Mouse (Mus musculus): ENCODE data around the gene Ddx6.
A peak's percentile ranks its signal among the peaks of the same experiment; 100 is the strongest.

Ddx6 gene

DNA sequence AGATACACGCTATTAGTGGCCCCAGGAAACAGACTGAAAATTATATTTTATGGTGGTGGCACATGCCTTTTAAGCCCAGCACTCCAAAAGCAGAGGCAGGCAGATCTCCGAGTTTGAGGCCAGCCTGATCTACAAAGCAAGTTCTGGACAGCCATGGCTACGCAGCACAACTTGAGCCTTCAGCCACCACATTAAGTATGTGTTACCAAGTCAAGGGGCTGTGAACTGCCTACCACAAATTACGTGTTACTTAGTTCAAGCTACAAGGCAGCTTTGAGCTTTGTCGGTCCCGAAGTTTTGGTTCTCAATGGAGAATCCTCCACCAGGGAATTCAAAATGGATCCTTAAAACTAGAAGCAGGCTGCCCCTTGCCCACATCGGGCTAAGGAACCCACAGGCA, 38.4 kb downstream of the Ddx6 start:
- DNase-seq = no peak

DNA sequence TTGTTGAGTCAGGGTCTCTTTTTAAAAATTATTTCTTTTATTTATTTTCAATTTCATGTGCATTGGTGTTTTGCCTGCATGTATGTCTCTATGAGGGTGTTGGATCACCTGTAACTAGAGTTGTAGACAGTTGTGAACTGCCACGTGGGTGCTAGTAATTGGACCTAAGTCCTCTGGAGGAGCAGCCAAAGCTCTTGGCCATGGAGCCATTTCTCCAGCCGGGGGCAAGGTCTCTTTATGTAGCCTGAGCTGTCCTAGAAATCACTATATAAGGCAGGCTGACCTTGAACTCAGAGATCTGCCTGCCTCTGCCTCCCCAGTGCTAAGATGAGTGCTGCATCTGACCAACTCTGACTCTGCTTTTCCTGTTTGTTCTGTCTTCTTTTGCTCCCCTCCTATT, 39.5 kb downstream of the Ddx6 start:
- no peak for DNase-seq

DNA sequence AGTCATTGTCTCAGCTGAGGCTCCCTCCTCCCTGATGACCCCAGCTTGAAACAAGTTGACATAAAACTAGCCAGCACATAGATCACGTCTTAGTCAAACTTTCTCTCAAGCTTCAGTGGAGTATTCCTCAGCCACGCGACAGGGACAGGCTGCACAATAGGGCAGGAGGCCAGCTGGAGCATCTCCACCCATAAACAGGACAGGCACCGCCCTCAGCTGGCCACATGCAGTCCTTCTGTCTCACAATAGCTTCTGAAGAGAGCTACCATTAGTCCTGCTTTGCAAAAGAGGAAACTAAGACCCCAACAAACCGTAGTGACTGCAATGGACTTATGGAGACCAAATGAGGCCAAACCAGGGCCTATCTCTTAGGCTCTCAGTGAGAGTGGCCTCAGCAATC, 40.8 kb downstream of the Ddx6 start:
- DNase-seq = no peak

DNA sequence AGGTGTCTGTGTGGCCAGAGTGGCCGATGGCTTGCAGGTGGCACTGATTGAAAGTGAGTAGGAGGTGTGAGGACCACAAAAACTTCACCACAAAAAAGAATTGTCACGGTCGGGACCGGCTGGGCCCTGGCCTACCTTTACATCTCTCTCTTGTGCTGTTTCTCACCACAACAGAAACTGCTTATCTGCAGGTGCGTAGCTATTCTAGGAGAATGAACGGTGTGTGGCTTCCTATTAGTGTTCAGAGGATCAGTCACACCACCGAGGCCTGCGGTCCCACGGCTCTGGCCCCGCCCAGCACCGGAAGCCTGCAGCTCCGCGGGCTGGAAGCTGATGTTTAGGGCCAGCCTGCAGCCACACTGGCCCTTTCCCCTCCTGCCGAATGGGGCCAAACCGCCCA, 41.2 kb downstream of the Ddx6 start:
- peak; percentile 77 for DNase-seq

DNA sequence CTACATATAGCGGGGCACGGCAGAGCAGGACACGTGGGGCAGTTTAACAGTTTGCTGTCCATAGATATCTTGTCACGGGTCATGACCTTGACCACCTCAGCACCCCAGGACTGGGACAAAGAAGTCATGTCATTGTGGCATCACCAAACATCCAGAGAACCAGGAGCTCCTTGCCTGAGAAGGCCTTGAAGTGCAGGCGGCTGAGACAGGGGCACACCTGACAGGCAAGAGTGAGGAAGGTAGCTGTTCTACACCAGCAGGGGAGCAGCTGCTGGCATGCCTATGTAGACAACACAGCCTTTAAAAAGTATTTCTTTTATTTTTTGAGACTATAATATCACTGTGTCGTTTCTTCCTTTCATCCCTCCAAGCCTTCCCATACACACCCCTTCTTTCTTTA, 41.7 kb downstream of the Ddx6 start:
- peak; percentile 56 for DNase-seq

DNA sequence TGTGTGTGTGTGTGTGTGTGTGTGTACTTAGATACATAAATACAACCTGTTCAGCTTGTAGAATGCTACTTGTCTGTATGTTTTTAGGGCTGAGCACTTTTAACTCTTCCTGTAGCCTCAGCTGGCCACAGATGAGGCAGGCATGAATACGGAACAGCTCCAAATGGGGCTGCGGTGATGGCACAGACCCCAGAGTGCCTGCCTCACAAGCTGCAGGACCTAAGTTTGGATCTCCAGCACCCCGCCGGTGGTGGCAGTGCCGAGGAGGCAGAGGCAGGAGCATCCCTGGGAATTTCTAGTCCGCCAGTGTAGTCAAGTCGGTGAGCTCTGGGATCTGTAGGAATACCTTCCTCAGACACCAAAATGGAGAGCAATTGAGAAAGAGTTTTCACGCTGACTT, 42.3 kb downstream of the Ddx6 start:
- DNase-seq = peak; percentile 33

DNA sequence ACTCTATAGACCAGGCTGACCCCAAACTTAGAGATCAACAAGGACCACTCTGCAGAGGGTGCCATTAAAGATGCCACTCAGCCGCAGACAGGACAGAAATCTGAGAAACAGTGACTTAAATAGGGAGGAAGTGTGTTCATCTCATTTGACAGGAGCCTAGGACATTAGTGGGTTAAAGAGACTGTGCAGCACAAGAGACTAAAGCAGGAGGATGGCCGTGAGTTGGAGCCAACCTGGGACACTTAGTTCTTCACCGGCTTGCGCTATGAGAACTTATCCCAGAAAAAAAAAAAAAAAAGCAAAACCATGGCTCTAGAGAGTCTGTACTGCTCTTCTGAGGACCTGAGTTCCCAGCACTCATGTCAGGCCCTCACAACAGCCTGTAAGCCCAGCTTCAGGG, 43.0 kb downstream of the Ddx6 start:
- DNase-seq = no peak

DNA sequence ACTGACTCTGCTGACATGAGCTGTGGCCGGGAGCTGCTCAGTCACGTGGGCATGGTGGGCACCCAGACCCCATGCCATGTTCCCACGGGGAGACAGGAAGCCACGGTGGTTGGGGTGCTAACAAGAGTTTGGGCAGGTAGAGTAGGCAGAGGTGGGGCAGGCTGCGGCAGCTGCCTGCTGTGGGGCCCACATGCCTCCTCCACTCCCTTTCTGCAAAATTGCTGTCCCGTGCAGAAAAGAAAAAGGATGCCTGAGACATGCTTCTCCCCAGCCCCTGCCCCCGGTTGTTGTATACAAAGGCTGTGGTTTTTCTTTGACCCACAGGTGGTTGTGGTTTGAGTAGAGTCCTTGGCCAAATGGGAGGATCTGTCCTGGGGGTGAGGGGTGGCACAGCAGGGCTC, 44.2 kb downstream of the Ddx6 start:
- DNase-seq = peak; percentile 64

DNA sequence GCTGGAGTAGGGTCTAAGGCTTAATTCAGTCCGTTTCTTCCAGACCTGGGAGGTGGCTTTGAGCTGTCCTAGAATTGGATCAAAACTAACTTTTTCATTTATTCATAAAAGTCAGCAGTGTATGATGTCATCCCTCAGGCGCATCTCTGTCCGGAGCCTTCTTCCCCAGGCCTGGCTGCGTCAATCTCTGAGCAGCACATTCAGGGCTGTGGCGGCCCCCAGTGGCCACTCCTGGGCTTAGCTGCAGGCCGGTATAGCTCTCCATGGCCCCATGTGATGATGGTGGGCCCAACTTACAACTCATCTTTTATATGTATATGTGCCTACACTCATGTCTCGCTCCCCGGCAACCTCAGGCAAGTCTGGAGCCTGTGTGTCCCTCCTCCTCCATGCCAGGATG, 47.3 kb downstream of the Ddx6 start:
- DNase-seq = peak; percentile 88

DNA sequence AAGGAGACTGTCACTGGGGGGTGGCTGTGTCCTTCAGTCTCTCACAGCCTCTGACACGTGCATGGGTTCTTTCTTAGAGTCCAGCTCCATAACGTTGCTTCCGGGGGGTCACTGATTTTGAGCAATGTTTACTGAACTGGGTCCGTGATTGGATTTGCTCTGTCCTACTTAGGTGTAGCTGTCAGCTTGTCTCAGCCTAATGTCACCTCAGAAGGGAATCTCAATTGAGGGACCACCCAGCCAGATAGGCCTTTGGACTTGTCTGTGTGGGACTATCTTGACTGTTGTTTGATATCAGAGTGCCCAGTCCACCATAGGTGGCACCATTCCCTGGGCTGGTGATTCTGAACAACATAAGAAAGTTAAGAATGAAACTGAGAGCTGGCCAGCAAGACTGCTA, 49.2 kb downstream of the Ddx6 start:
- no peak for DNase-seq

DNA sequence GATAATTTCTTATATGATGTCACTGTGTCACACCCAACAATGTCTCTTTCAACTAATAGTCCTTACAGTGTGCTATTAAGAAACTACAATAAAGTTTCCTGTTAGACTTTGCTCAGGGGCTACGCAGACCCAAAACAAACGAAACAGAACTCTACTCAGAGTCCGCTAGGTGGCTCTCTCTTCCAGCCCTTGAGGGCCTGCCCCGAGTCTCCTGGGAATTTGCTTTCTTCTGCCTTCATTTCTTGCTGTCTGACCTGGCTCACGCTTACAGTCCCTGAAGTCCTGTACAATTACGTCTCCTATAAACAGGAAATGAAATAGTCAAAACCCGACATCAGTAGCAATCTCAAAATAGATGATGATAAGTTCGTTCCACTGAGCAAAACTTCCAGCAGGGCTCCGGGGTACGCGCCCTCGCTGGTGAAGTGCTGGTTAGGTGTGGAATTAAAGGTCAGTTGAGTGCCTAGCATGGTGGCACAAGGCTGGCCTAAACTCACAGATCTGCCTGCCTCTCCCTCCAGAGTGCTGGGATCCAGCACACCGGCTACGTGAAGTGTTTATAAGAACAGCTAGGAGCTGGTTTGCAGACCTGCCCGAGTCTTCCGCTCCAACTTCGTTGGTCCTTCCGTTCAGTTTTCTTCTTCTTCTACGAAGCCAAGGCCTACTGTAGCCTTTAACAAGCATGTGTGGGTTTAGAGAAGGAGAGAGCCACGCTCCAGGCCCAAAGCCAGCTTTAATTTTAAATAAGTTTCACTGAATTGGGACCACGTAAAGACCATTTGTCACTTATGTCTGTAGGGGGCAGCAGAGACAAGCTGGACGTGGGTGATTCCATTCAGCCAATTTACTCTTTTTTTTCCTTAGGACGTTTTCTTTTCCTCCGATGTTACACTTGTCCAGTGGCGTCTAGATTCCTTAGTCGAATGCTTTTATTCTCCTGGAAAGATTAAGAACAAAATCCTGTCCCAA, 50.7 kb downstream of the Ddx6 start:
- DNase-seq = peak; percentile 66

DNA sequence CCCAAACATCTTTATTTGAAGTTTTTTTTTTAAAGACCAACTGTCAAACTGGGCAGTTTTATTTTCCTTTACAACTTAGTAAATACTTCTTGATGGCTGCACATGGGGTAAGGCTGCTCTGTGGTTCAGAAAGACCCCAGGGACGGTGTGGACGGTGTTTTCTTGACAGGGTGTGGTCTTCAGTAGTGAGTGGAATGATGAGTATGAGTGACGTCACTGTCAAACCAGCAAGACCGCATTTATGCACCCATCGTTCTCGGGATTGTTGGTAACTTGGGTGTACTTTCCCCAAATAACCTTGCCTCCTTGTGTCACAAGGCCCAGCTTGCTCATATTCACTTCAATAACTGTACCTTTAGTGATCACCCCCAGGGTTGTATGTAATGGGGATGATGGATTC, 59.0 kb downstream of the Ddx6 start:
- no peak for DNase-seq

DNA sequence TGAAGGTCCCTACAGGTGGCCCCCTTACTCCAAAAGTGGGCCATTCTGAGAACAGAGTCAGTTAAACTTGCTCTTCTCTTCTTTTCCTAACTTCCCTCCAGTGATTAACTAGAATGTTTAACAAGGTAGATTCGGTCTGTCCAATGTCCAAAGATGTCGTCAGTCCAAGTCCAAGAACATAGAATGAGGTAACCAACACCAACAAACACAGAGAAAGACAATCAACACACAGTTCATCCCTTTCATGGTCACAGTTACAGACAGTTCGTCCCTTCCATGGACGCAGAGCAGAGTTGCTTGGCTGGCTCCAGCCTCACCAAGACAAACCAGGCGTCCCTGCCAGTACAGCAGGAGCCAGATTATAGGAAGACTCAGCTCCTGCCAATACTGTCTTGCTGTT, 66.7 kb downstream of the Ddx6 start:
- no peak for DNase-seq

DNA sequence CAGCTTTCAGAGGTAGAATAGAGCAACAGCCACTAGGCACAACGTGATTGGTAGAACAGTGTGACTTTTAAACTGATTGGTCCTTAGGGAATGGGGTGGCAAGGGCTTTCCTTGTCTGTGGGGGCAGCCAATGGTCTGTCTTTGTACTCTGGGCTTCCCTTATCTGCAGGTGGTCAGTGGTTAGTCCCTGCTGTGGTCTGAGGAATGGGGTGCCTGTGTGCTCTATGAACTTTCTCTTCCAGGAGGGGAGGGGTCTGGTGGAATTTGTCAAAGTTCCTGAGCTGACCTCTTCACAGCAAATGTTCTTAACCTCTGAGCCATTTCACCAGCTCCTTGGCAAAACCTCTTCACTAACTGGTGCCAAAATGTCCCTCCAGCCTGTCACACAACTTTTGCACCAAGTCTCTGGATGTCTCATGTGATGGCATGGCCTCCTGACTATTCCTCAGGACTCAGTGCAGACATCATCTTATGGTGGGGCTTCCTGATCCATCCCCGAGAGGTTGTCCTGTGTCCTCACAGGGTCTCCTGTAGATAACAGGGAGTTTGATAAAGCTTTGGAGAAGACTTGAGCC, 67.7 kb downstream of the Ddx6 start:
- DNase-seq = no peak

DNA sequence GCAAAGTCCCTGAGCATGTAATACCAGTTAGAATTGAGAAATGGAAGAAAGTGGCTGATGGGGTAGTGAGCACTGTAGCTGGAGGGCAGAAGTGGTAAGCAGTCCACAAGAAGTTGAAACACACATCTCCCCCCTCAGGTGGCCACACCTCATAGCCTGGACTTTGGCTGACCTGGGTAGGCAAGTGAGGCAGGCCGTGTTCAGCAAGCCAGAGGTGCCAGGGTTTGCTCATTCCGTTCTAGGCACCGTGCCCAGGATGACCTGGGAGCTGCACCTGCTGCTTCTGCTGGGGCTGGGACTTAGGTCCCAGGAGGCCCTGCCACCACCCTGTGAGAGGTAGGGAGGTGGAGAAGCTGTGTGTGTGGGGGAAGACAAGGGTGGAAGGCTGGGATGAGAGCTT, 68.3 kb downstream of the Ddx6 start, which contains the start of gene Treh:
Gene Treh, plus strand, starts transcription at position 229 of the 400 bp plus-strand sequence.
- DNase-seq = no peak

DNA sequence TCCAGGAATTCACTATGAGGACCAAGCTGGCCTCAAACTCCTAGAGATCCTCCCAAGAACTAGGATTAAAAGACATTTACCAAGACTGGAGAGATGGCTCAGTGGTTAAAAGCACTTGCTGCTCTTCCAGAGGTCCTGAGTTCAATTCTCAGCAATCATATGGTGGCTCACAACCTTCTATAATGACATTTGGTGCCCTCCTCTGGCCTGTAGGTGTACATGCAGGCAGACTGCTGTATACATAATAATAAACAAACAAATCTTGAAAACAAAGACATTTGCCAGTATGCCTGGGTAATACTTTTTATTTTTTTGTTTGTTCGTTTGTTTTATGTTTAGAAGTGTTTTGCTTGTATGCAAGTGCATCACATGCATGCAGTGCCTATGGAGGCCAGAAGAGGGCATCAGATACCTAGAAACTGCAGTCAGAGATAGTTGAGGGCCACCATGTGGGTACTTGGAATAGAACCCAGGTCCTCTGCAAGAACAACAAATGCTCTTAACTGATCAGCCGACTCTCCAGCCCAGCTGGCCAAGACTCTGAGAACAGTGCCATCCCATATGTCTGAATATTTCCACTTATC, 73.7 kb downstream of the Ddx6 start:
- no peak for DNase-seq

DNA sequence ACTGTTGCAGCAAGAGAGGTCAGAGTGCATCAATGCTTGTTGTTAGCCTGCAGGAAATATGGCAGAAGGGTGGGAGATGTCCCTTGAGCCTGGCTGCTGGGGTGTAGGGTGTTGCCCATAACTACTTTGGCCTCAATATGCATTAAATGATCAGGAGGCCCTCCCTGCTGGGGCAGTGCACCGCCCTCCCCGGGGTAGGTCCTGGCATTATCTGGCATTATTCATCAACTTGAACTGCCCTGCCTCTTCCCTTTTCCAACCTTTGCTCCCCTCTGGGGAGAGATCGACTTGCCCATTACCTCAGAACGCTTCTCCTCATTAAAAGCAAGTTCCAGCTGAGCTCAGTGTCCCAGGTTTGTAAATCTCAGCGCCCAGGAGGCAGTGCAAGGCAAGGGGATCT, 74.9 kb downstream of the Ddx6 start:
- no peak for DNase-seq

DNA sequence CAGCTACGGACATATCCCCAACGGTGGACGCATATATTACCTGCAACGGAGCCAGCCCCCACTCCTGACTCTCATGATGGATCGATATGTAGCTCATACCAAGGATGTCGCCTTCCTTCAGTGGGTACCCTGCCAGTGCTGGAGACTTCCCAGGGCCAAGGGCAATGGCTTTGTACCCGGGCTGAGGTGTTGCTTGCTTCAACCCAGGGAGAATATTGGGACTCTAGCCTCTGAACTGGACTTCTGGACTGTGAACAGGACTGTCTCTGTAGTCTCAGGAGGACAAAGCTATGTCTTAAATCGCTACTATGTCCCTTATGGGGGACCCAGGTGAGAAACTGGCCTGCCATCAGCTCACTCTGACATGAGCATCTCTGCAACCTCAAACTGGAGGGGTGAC, 78.4 kb downstream of the Ddx6 start:
- no peak for DNase-seq

DNA sequence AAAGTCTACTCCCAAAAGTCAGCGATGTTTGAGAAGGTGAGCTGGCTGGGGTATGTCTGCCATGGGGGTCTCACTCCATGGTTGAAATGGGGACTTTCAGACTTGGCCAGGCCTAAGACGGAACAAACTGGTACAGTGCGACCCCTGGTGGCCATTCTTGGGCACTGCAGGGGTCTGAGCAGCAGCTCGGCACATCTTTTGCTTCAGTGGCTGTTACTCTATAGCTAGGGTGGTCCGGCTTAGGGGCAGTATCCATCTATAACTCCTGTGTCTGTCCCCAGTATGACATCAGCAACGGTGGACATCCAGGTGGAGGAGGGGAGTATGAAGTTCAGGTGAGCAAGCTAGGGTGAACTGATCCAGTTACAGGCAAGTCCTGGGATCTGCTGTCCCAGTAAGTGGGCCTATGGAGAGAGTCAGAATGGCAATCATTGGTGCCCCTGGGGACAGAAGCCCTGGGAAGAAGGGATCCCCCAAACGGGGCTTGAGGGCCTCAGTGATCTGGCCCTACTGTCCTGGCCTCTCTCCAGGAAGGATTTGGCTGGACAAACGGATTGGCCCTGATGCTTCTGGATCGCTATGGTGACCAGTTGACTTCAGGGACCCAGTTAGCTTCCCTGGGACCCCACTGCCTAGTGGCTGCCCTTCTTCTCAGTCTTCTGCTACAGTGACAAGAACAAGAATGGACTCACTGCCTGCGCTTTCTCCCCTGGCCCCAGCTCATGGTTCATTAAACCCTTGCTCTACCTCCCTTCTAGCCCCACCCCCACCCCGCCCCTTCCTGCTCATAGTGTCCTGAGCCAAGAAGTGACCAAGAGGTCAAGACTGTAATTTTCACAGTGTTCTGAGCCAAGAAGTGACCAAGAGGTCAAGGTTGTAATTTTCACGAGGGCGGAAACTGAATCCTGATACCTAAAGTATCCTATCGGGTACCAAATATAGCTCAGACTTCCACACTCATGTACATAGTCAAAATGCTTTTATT, 80.9 kb downstream of the Ddx6 start:
- peak; percentile 87 for DNase-seq

DNA sequence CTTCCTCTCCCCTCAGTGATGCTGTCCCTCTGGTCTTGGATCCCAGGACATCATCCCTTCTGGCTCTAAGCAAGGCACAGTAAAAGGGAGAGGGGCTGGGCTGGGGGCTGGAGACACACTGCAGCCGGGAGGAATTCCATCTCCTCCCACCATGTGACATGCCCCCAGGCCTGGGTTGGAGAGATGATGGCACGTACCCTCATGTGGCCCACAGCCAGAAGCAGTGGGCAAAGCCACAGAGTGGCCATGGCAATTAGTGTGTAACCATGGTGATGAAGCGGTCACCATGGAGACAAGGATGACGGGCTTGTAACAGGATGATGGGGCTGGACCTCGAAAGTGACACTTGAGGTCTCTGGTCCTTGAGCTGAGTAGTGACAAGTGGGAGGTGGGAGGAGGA, 81.9 kb downstream of the Ddx6 start:
- DNase-seq = no peak

DNA sequence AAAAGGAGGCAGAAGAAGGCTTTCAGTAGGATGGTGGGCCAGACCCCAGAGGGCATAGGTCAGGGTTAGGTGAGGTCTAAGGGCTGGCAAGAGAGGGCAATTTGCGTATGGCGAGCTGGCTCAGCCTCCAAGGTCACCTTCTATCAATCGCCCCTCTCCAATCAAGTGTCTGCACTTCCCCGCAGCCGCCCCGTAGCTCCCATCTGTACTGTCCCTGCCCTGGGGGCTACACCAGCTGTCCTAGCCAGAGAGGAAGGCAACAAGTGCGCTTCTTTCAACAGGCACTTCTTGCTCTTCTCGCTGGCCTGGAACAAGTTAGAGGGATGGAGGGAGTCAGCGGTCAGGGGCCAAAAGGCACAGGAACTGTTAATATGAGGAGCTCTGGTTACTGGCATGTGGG, 83.3 kb downstream of the Ddx6 start:
- no peak for DNase-seq

Data from thymus, postnatal 4 days (tissue).